Mouse (Mus musculus): ENCODE measurements around the gene Klrb1.

The Klrb1 gene

GRCm38 (mm10) chr6:128754265-128754664 is 31.4 kb upstream of the Klrb1 start:
- CTCF ChIA-PET: interaction anchor here (0.9 to 3.0 kb wide), 17 partner anchors 10 to 651 kb away, joined by 3 to 106 read pairs (median 3); no protein-coding TSS in a partner anchor

GRCm38 (mm10) chr6:128753610-128754224 is 30.9 kb upstream of the Klrb1 start:
- ChIA-PET CTCF (interaction anchor here (0.6 to 3.0 kb wide), 27 partner anchors 9 to 1856 kb away, joined by 3 to 106 read pairs (median 3); no protein-coding TSS in a partner anchor), POLR2A (interaction anchor here in 3 of 4 experiments (0.7 to 3.2 kb wide), 5 partner anchors 10 to 123 kb away, joined by 3 to 81 read pairs (median 17); no protein-coding TSS in a partner anchor)

More at GRCm38 (mm10) chr6:128754265-128754664, 31.4 kb upstream of the Klrb1 start:
- POLR2A ChIA-PET: interaction anchor here in 3 of 4 experiments (1.3 to 3.2 kb wide), 5 partner anchors 10 to 457 kb away, joined by 3 to 81 read pairs (median 17); no protein-coding TSS in a partner anchor

- POLR2A ChIA-PET: interaction anchor here in 1 of 4 experiments (1.3 kb wide), 1 partner anchor 10 kb away, joined by 3 read pairs; no protein-coding TSS in a partner anchor
- CTCF ChIA-PET: interaction anchor here in 1 of 4 experiments (1.3 kb wide), 1 partner anchor 163 kb away, joined by 3 read pairs; no protein-coding TSS in a partner anchor
These were observed 24.1 kb upstream of the Klrb1 start for GRCm38 (mm10) chr6:128747006-128747405.

- ChIA-PET CTCF (interaction anchor here in 1 of 4 experiments (1.2 kb wide), 1 partner anchor 16 kb away, joined by 3 read pairs; no protein-coding TSS in a partner anchor), POLR2A (interaction anchor here in 1 of 4 experiments (1.5 kb wide), 1 partner anchor 9 kb away, joined by 3 read pairs; no protein-coding TSS in a partner anchor)
These were observed 14.6 kb upstream of the Klrb1 start for GRCm38 (mm10) chr6:128737445-128737844.

GRCm38 (mm10) chr6:128736100-128736499 is 13.2 kb upstream of the Klrb1 start:
- ChIA-PET POLR2A (interaction anchor here in 1 of 4 experiments (0.6 kb wide), 1 partner anchor 90 kb away, joined by 3 read pairs; no protein-coding TSS in a partner anchor), CTCF (interaction anchor here in 1 of 4 experiments (1.2 kb wide), 1 partner anchor 31 kb away, joined by 3 read pairs; no protein-coding TSS in a partner anchor)

GRCm38 (mm10) chr6:128734896-128735295 is 12.0 kb upstream of the Klrb1 start:
- ChIA-PET POLR2A (interaction anchor here in 2 of 4 experiments (0.7 to 1.7 kb wide), 3 partner anchors 9 to 108 kb away, joined by 3 to 4 read pairs (median 4); no protein-coding TSS in a partner anchor), CTCF (interaction anchor here in 1 of 4 experiments (1.1 kb wide), 1 partner anchor 19 kb away, joined by 3 read pairs; no protein-coding TSS in a partner anchor)

- CTCF ChIA-PET: interaction anchor here in 1 of 4 experiments (1.2 kb wide), 1 partner anchor 20 kb away, joined by 3 read pairs; no protein-coding TSS in a partner anchor
- POLR2A ChIA-PET: interaction anchor here in 1 of 4 experiments (1.0 to 1.7 kb wide), 2 partner anchors 19 to 109 kb away, joined by 4 read pairs; no protein-coding TSS in a partner anchor
These were observed 11.2 kb upstream of the Klrb1 start for GRCm38 (mm10) chr6:128733908-128734679.

- CTCF ChIA-PET: no interaction called here
These were observed 9.2 kb upstream of the Klrb1 start for GRCm38 (mm10) chr6:128732032-128732431.

GRCm38 (mm10) chr6:128701691-128702090 is 21.2 kb downstream of the Klrb1 start:
- ChIA-PET POLR2A (no interaction called here), CTCF (no interaction called here)

More at GRCm38 (mm10) chr6:128732032-128732431, 9.2 kb upstream of the Klrb1 start:
- POLR2A ChIA-PET: interaction anchor here in 1 of 4 experiments (0.6 kb wide), 1 partner anchor 253 kb away, joined by 3 read pairs; no protein-coding TSS in a partner anchor

GRCm38 (mm10) chr6:128679574-128679973 is 43.3 kb downstream of the Klrb1 start:
- ChIA-PET POLR2A (no interaction called here), CTCF (no interaction called here)

GRCm38 (mm10) chr6:128669936-128670335 is 52.9 kb downstream of the Klrb1 start:
- POLR2A ChIA-PET: interaction anchor here in 1 of 4 experiments (0.6 kb wide), 1 partner anchor 1177 kb away, joined by 4 read pairs; no protein-coding TSS in a partner anchor
- CTCF ChIA-PET: no interaction called here

- CTCF ChIA-PET: interaction anchor here in 1 of 4 experiments (0.8 kb wide), 1 partner anchor 33 kb away, joined by 4 read pairs; no protein-coding TSS in a partner anchor
- POLR2A ChIA-PET: no interaction called here
These were observed 60.7 kb downstream of the Klrb1 start, which contains the start of gene Clec2h for GRCm38 (mm10) chr6:128662206-128662605. Gene Clec2h (plus strand): TSS chr6:128662385.

GRCm38 (mm10) chr6:128661249-128661648 is 61.6 kb downstream of the Klrb1 start:
- ChIA-PET POLR2A (interaction anchor here in 1 of 4 experiments (1.4 kb wide), 1 partner anchor 11 kb away, joined by 6 read pairs; no protein-coding TSS in a partner anchor), CTCF (no interaction called here)

Data from embryonic stem cell, embryonic (primary cell).